Mouse (Mus musculus): ENCODE data around the gene Kdm2a. TPM values are rescaled to one million over a fixed set of nuclear protein-coding genes. Genes with fewer than 3 reads are reported as not detected.

The Kdm2a gene
- polyA plus RNA-seq (2012; ENCODE audit: insufficient read depth, low replicate concordance): 9.4 and 14.6 TPM in 2 replicates

GRCm38 (mm10) chr19:4397798-4398629, at the start of gene Kdm2a:
TSS of gene Kdm2a (minus strand) at chr19:4398285.
- Histone ChIP-seq H3K4me1 (peaks cover 27% of the 10 kb centered on the region), H3K27me3 (replicated peaks) (no peaks in the 10 kb centered on the region), H3K9me3 (no peaks in the 10 kb centered on the region), H3K4me3 (replicated peaks) (peak within 1 kb of the TSS; percentile 93), H3K36me3 (replicated peaks; ENCODE audit: low read length) (peaks cover 13% of the 10 kb centered on the region)
- TF ChIP-seq FLI1 (IDR thresholded peaks at IDR 0.05; ENCODE audit: low read length) (no peak), GATA1 (IDR thresholded peaks at IDR 0.05; ENCODE audit: borderline replicate concordance, low read length) (no peak)

GRCm38 (mm10) chr19:4447445-4447844, 49.4 kb upstream of the Kdm2a start:
- peak overlapping the region; percentile 3 for H3K4me3 ChIP-seq (replicated peaks)
- peaks cover 76% of the 10 kb centered on the region for H3K27me3 ChIP-seq (replicated peaks)

GRCm38 (mm10) chr19:4446661-4447420, 48.8 kb upstream of the Kdm2a start:
- TF ChIP-seq FLI1 (IDR thresholded peaks at IDR 0.05; ENCODE audit: low read length) (no peak), GATA1 (IDR thresholded peaks at IDR 0.05; ENCODE audit: borderline replicate concordance, low read length) (no peak)
- no peak overlapping the region for H3K4me3 ChIP-seq (replicated peaks)
- H3K9me3 ChIP-seq: peaks cover 3% of the 10 kb centered on the region; the same call in 1 of the 2 replicates
- no peaks in the 10 kb centered on the region for H3K36me3 ChIP-seq (replicated peaks; ENCODE audit: low read length)
- H3K4me1 ChIP-seq: peaks cover 10% of the 10 kb centered on the region
- peaks cover 70% of the 10 kb centered on the region for H3K27me3 ChIP-seq (replicated peaks)

More at GRCm38 (mm10) chr19:4447445-4447844, 49.4 kb upstream of the Kdm2a start:
- no peak for TF ChIP-seq FLI1 (IDR thresholded peaks at IDR 0.05; ENCODE audit: low read length)
- TF ChIP-seq GATA1 (IDR thresholded peaks at IDR 0.05; ENCODE audit: borderline replicate concordance, low read length): no peak
- H3K9me3 ChIP-seq: peaks cover 3% of the 10 kb centered on the region; the same call in 1 of the 2 replicates
- H3K4me1 ChIP-seq: peaks cover 4% of the 10 kb centered on the region; the same call in 1 of the 2 replicates
- no peaks in the 10 kb centered on the region for H3K36me3 ChIP-seq (replicated peaks; ENCODE audit: low read length)

- Histone ChIP-seq H3K4me1 (peaks cover 47% of the 10 kb centered on the region), H3K36me3 (replicated peaks; ENCODE audit: low read length) (no peaks in the 10 kb centered on the region), H3K27me3 (replicated peaks) (peaks cover 76% of the 10 kb centered on the region), H3K4me3 (replicated peaks) (no peak overlapping the region), H3K9me3 (peaks cover 3% of the 10 kb centered on the region; the same call in 1 of the 2 replicates)
- no peak for TF ChIP-seq GATA1 (IDR thresholded peaks at IDR 0.05; ENCODE audit: borderline replicate concordance, low read length)
- no peak for TF ChIP-seq FLI1 (IDR thresholded peaks at IDR 0.05; ENCODE audit: low read length)
Observed at GRCm38 (mm10) chr19:4442408-4442807, 44.3 kb upstream of the Kdm2a start.

GRCm38 (mm10) chr19:4441621-4442161, 43.6 kb upstream of the Kdm2a start:
- H3K36me3 ChIP-seq (replicated peaks; ENCODE audit: low read length): no peaks in the 10 kb centered on the region
- peaks cover 3% of the 10 kb centered on the region; the same call in 1 of the 2 replicates for H3K9me3 ChIP-seq
- peaks cover 72% of the 10 kb centered on the region for H3K27me3 ChIP-seq (replicated peaks)
- no peak for TF ChIP-seq GATA1 (IDR thresholded peaks at IDR 0.05; ENCODE audit: borderline replicate concordance, low read length)
- no peak for TF ChIP-seq FLI1 (IDR thresholded peaks at IDR 0.05; ENCODE audit: low read length)
- peaks cover 47% of the 10 kb centered on the region for H3K4me1 ChIP-seq
- H3K4me3 ChIP-seq (replicated peaks): peak overlapping the region; percentile 33

- H3K4me1 ChIP-seq: peaks cover 49% of the 10 kb centered on the region
- peak overlapping the region; percentile 47 for H3K4me3 ChIP-seq (replicated peaks)
- H3K36me3 ChIP-seq (replicated peaks; ENCODE audit: low read length): no peaks in the 10 kb centered on the region
- TF ChIP-seq GATA1 (IDR thresholded peaks at IDR 0.05; ENCODE audit: borderline replicate concordance, low read length): no peak
- no peak for TF ChIP-seq FLI1 (IDR thresholded peaks at IDR 0.05; ENCODE audit: low read length)
- peaks cover 74% of the 10 kb centered on the region for H3K27me3 ChIP-seq (replicated peaks)
- peaks cover 4% of the 10 kb centered on the region for H3K9me3 ChIP-seq
Observed at GRCm38 (mm10) chr19:4441090-4441591, 43.1 kb upstream of the Kdm2a start.

- Histone ChIP-seq H3K4me3 (replicated peaks) (peak overlapping the region; percentile 88), H3K27me3 (replicated peaks) (peaks cover 74% of the 10 kb centered on the region), H3K9me3 (peaks cover 13% of the 10 kb centered on the region), H3K36me3 (replicated peaks; ENCODE audit: low read length) (no peaks in the 10 kb centered on the region), H3K4me1 (peaks cover 50% of the 10 kb centered on the region)
- TF ChIP-seq FLI1 (IDR thresholded peaks at IDR 0.05; ENCODE audit: low read length) (no peak), GATA1 (IDR thresholded peaks at IDR 0.05; ENCODE audit: borderline replicate concordance, low read length) (no peak)
Observed at GRCm38 (mm10) chr19:4440222-4440621, 42.1 kb upstream of the Kdm2a start.

GRCm38 (mm10) chr19:4439161-4439801, 41.2 kb upstream of the Kdm2a start, which contains the start of gene Rhod:
TSS of gene Rhod (minus strand) at chr19:4439432.
- peak within 1 kb of the TSS; percentile 88 for H3K4me3 ChIP-seq (replicated peaks)

GRCm38 (mm10) chr19:4438791-4439160, 40.7 kb upstream of the Kdm2a start:
- Histone ChIP-seq H3K36me3 (replicated peaks; ENCODE audit: low read length) (no peaks in the 10 kb centered on the region), H3K4me3 (replicated peaks) (peak overlapping the region; percentile 88), H3K27me3 (replicated peaks) (peaks cover 62% of the 10 kb centered on the region), H3K9me3 (peaks cover 17% of the 10 kb centered on the region), H3K4me1 (peaks cover 50% of the 10 kb centered on the region)
- TF ChIP-seq FLI1 (IDR thresholded peaks at IDR 0.05; ENCODE audit: low read length): no peak

More at GRCm38 (mm10) chr19:4439161-4439801, 41.2 kb upstream of the Kdm2a start, which contains the start of gene Rhod:
- peaks cover 67% of the 10 kb centered on the region for H3K27me3 ChIP-seq (replicated peaks)
- H3K9me3 ChIP-seq: peaks cover 17% of the 10 kb centered on the region
- no peak for TF ChIP-seq GATA1 (IDR thresholded peaks at IDR 0.05; ENCODE audit: borderline replicate concordance, low read length)
- TF ChIP-seq FLI1 (IDR thresholded peaks at IDR 0.05; ENCODE audit: low read length): no peak
- peaks cover 50% of the 10 kb centered on the region for H3K4me1 ChIP-seq
- H3K36me3 ChIP-seq (replicated peaks; ENCODE audit: low read length): no peaks in the 10 kb centered on the region

Measured in megakaryocyte, embryonic 14.5 days (primary cell).